Mouse (Mus musculus): ENCODE measurements around the gene Noc4l.

Noc4l gene

GRCm38 (mm10) chr5:110652719-110653648 is at the start of gene Noc4l, which contains the start of gene Ddx51:
Gene Noc4l, minus strand, starts transcription at chr5:110653417.
Gene Ddx51, plus strand, starts transcription at chr5:110653451.
- in situ Hi-C loops (cut with MboI; ENCODE audit: low sequenced_read_pairs): no loop called here

- in situ Hi-C loops (cut with MboI; ENCODE audit: low sequenced_read_pairs): no loop called here
Observed at GRCm38 (mm10) chr5:110698617-110699016, 45.4 kb upstream of the Noc4l start.

DNA sequence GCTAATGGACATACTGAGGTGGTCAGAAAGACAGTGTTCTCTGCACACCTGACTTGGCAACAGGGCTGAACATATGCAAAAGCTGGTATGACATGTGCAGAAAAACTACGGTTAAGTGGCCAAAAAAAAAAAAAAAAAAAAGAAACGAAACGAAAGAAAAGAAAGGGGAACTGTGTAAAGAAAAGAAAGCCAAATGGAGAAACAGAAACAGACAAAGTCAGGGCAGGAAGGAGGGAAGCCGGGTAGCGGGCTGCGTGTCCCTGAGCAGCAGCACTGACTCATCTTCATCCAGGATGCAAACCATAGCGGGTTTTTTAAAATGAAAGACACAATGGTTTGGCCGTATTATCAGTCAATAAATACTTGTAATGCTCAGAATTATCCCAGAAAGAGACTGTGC is 28.8 kb upstream of the Noc4l start:
- in situ Hi-C loops (cut with MboI; ENCODE audit: low sequenced_read_pairs): no loop called here

DNA sequence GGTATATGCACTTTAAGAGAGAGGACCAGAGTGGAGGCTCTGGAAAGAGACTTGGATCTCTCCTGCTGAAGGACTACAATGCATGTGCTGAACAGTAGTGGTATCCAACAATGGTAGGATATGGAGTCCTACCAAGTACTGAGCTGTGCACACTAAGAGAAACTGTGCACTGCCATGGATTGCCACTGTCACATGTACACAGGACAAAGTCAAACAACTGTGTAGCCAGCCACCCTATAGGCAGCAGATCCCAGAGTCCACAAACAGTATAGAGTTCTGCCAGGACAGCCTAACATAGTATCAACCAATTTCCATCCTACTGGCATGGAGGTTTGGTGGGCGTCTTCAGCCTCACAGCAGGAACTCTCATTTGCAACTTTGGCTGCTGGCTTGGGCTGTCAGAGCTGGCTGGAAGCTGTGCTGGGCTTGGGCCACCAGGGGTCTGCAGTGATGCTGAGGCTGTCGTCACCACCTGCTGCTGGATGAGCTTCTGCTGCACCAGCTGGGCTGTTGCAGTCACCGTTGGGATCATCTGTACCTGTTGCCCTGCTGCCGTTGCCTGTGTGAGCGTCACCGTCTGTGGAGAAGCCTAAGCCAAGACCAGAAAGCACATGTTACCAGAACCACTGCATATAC is 12.4 kb upstream of the Noc4l start:
- in situ Hi-C loops (cut with MboI; ENCODE audit: low sequenced_read_pairs): no loop called here

GRCm38 (mm10) chr5:110664750-110665269 is 11.6 kb upstream of the Noc4l start:
- in situ Hi-C loops (cut with MboI; ENCODE audit: low sequenced_read_pairs): no loop called here

DNA sequence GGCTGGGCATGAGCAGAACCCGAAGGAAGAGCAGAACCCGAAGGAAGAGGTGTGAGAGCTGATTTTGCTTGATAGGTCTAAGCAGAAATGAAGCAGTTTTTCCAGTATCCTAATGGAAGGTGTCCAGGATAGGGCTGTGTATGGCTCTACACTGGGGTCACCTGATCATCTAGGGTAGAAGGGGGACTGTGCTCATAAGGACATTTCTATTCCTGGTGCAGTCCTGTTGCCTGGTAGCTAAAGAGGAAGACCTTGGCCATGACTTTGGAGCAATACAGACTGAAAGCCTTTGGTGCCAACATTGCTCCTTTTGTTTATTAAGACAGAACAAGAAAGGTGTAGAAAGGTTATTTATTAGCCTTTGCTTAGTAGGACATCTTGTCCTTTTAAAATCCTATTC is 10.8 kb upstream of the Noc4l start:
- in situ Hi-C loops (cut with MboI; ENCODE audit: low sequenced_read_pairs): no loop called here

GRCm38 (mm10) chr5:110659682-110660081 is 6.5 kb upstream of the Noc4l start:
- in situ Hi-C loops (cut with MboI; ENCODE audit: low sequenced_read_pairs): no loop called here

DNA sequence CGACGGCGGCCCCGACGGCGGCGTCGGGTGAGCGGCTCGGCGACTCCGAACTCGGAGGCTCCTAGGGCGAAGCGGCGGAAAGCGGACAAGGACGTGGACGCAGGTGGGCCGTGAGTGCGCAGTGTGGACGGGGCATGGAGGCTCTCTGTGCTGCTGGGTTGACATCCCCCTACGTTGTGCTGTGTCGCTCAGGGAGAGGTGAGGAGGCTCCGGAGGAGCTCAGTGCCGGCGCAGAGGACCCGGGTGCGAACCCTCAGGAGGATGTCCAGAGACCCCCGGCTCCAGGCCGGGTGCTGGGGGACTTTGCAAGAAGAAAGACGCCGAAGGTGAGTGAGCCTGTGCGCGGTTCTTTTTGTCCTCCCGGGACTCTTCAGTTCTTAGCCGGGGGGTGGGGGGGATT is 469 bp upstream of the Noc4l start:
- in situ Hi-C loops (cut with MboI; ENCODE audit: low sequenced_read_pairs): no loop called here

- in situ Hi-C loops (cut with MboI; ENCODE audit: low sequenced_read_pairs): loop anchor here (25.0 kb wide), 1 partner anchor 284 kb away; no protein-coding TSS in a partner anchor
Observed at GRCm38 (mm10) chr5:110646377-110646776, 6.8 kb downstream of the Noc4l start.

GRCm38 (mm10) chr5:110639459-110639858 is 13.8 kb downstream of the Noc4l start:
- in situ Hi-C loops (cut with MboI; ENCODE audit: low sequenced_read_pairs): loop anchor here (25.0 kb wide), 1 partner anchor 277 kb away; no protein-coding TSS in a partner anchor

DNA sequence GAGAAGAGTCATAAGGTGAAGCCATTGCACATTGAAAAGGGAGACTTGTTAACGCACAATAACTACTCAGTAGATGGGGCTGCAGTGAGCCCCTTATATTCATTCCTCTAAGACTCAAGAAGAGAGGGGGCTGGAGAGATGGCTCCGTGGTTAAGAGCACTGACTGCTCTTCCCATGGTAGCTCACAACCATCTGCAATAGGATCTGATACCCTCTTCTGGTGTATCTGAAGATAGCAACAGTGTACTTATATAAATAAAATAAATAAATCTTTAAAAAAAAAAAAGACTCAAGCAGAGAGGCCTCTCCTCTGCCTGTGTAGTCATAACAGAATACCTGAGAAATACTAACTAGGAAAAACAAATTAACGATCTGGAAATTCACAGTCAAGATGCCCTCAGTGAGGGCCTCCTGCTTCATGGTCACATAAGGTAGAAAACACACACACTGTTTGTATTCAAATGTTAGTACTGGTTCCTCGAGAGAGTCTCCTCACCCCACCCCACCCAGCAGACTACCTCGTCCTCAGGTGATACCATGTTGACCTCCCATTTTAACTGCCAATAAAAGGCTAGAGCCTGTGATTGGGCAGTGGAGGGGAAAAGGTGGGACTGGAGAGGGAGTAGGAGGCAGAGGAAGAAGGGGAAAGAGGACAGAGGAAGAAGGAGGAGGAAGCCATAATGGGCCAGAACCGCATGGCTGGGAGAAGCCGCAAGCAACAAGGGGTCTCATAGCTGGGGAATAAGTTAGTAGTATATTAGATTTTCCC is 14.7 kb downstream of the Noc4l start:
- in situ Hi-C loops (cut with MboI; ENCODE audit: low sequenced_read_pairs): loop anchor here (25.0 kb wide), 1 partner anchor 276 kb away; no protein-coding TSS in a partner anchor

- in situ Hi-C loops (cut with MboI; ENCODE audit: low sequenced_read_pairs): loop anchor here (25.0 kb wide), 1 partner anchor 274 kb away; no protein-coding TSS in a partner anchor
Observed at GRCm38 (mm10) chr5:110635951-110636707, 17.1 kb downstream of the Noc4l start.

DNA sequence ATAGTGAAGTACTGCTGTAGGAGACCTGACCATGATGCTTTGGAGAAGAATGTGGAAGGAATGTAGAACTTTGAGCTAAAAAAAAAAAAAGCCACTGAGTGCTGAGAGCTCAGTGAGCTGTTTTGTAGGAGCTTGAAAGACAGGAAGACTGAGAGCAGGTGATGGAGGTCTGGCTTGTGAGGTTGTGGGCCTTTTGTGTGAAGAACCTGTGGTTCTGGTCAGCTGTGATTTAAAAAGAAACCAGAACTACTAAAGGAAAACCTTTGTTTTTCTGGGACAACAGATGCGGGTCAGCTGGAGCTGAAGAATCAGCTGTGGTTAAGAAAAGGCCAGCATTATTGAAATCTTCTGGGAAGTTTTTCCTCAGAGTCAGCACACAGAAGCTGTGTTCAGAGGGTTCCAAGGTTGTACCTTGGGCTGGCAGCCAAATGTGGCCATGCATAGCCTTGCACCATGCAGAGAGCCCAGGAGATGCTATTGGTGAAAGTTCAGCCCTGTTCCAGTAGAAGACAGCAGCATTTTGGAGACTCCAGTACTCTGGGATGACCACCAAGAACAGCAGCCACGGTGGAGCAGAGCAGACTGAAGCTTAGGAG is 23.6 kb downstream of the Noc4l start:
- in situ Hi-C loops (cut with MboI; ENCODE audit: low sequenced_read_pairs): loop anchor here (5.0 to 25.0 kb wide), 2 partner anchors 127 to 267 kb away; no protein-coding TSS in a partner anchor

DNA sequence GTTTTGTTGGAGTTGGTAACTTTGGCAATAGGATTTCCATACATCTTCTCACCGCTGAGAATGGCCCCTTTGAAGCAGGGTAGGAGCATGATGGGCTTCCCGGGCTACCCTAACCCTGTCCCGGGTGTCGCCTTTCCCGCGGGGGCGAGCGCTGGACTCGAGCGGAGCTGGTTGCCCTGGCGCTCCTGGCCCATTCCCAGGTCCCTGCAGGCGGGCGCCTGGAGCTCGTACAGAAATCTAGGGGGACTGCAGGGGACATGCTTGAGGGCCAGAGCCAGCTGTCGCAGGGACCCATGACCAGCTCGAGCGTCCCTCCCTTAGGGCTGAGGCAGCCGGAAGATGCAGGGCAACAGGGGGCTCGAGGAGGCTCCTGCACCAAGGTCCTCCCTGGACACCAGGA is 25.1 kb downstream of the Noc4l start:
- in situ Hi-C loops (cut with MboI; ENCODE audit: low sequenced_read_pairs): loop anchor here (25.0 kb wide), 1 partner anchor 266 kb away; no protein-coding TSS in a partner anchor

DNA sequence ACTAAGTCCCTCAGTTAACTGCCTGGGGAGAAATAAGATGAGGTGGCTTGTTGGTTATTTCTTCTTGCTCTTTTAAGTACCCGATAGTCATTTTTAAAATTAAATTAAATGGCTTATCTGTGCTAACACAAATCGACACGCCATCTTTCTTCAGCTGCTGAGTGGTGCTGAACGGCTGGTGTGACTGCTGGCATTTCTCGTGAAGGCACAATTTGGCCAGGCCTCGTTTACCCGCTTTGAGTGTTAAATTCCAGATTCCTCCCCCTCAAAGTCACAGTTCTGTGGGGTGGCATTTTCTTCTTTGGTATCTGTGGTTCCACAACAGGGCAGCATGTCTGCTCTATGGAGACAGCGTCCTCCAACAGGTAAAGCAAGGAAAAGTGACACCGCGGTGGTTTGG is 25.9 kb downstream of the Noc4l start:
- in situ Hi-C loops (cut with MboI; ENCODE audit: low sequenced_read_pairs): loop anchor here (25.0 kb wide), 1 partner anchor 265 kb away; no protein-coding TSS in a partner anchor

GRCm38 (mm10) chr5:110624319-110624718 is 28.9 kb downstream of the Noc4l start:
- in situ Hi-C loops (cut with MboI; ENCODE audit: low sequenced_read_pairs): no loop called here

- in situ Hi-C loops (cut with MboI; ENCODE audit: low sequenced_read_pairs): no loop called here
Observed at GRCm38 (mm10) chr5:110619226-110619625, 34.0 kb downstream of the Noc4l start.

DNA sequence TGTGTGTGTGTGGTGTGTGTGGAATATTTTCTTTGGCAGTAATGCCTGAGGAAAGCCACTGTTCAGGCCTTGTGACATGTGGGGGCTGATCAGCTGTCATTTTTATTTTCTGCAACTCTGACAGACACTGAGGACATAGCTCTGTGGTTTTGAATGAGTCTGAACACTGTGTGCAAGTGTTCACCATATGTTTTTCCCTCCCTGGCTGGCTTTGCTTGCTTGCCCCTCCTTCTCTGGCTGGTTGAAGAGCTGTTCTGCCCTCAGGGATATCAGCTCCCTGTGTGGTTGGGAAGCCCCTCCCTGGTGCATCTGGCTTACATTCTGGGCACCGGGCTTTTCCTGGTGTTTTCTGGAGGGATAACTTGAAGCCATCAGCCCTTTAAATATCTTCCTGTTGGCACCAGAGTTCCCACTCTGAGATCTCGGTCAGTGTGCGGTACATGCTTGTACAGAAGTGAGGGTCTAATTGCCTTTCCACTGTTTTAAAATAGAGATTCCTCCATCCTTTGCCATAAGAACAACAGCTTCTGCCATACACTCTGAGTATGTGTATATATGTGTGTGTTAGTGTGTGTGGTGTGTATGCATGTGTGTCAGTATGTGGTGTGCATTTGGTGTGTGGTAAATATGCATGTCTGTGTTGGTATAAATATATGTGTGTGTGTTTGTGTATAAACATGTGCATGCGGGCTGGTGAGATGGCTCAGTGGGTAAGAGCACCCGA is 41.6 kb downstream of the Noc4l start:
- in situ Hi-C loops (cut with MboI; ENCODE audit: low sequenced_read_pairs): no loop called here

DNA sequence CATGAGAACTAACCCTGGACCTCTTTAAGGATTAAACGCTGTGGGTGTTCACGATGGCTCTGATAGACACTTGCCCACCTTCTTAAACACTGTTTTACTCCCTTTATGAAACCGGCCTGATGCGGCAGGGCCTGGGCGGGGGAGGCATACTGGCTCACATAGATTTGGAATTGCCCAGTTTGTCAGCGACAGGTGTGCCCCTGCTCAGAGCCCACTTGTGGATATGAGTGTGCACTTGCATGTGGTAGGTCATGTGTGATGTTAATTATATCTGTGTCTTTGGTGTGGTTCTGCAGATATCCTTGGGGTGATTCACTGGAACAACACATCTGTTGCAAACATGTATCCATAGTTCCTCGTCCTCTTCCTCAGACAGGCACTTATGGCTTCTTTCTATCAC is 42.7 kb downstream of the Noc4l start:
- in situ Hi-C loops (cut with MboI; ENCODE audit: low sequenced_read_pairs): no loop called here

Data from CH12F3 (cell line).